17 mouse cellular contexts compared by ENCODE assay signal in the genomic region with DNA sequence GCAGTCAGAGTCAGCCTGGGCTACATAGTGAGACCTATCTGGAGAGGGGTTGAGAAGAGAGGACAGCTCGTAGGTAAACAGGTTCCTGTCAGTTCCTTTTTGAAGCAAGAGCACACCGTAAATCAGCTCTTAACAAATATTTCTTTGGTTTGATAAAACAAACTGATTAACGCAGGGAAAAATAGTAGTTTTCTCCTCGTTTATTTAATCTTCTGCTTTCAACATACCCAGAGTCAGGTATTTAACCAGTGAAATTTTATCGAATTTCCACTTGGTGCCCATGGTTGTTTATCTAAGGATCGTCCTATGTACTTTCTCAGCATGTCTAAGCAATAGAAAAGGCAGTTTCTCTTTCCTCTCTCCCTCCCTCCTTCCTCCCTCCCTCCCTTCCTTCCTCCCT. TPM values are rescaled to one million over a fixed set of nuclear protein-coding genes. Genes with fewer than 3 reads are reported as not detected.
"Had no signal": no experiment of that assay in that cellular context is flagged by ENCODE, and none has a peak within 500 bp of the region (broad histone marks: within the 10 kb centered on the region; RNA-seq: fewer than 3 reads in every experiment).

No protein-coding gene starts in this region.

- H3K27me3 ChIP-seq: stomach, embryonic 15.5 days had no signal

- H3K9ac ChIP-seq: liver, embryonic 13.5 days; liver, embryonic 15.5 days; lung, embryonic 14.5 days; midbrain, embryonic 13.5 days; midbrain, embryonic 15.5 days; neural tube, embryonic 12.5 days; stomach, embryonic 15.5 days had no signal

- DNase-seq: liver, embryonic 13.5 days; lung, adult 18-20 months; lung, embryonic 14.5 days; lung, postnatal 10 days; lung, postnatal 4 days; right cerebral cortex, postnatal 14 days; thymus, adult 2 months; thymus, postnatal 25 days; thymus, postnatal 4 days had no signal

- H3K9me3 ChIP-seq: liver, embryonic 13.5 days; liver, embryonic 15.5 days; midbrain, embryonic 10.5 days; midbrain, embryonic 13.5 days; midbrain, embryonic 15.5 days; neural tube, embryonic 12.5 days; stomach, embryonic 15.5 days had no signal

- ATAC-seq: midbrain, embryonic 13.5 days; midbrain, embryonic 15.5 days had no signal

- H3K27ac ChIP-seq: liver, embryonic 13.5 days; liver, embryonic 15.5 days; midbrain, embryonic 10.5 days; midbrain, embryonic 13.5 days; midbrain, embryonic 15.5 days; neural tube, embryonic 12.5 days; stomach, embryonic 15.5 days; stomach, postnatal 0 days had no signal

- H3K4me2 ChIP-seq: liver, embryonic 13.5 days; liver, embryonic 15.5 days; lung, embryonic 14.5 days; midbrain, embryonic 13.5 days; midbrain, embryonic 15.5 days; neural tube, embryonic 12.5 days; stomach, embryonic 15.5 days had no signal

- H3K36me3 ChIP-seq: liver, embryonic 13.5 days; liver, embryonic 15.5 days; midbrain, embryonic 10.5 days; midbrain, embryonic 13.5 days; midbrain, embryonic 15.5 days; neural tube, embryonic 12.5 days; stomach, embryonic 15.5 days had no signal

- H3K4me3 ChIP-seq: liver, embryonic 13.5 days; liver, embryonic 15.5 days; midbrain, embryonic 10.5 days; midbrain, embryonic 13.5 days; midbrain, embryonic 15.5 days; neural tube, embryonic 12.5 days; stomach, embryonic 15.5 days had no signal

RNA-seq across cellular contexts. Expression of a gene that starts 2.0 kb away (rescaled TPM):
- total RNA-seq: megakaryocyte-erythroid progenitor cell, adult 5-6 weeks had no signal
